Mouse (Mus musculus): ENCODE data around the gene Eif3k. TPM values are rescaled to one million over a fixed set of nuclear protein-coding genes. Genes with fewer than 3 reads are reported as not detected.

Eif3k gene
- polyA plus RNA-seq, 1 experiment from 2014 or later: 438 TPM

DNA sequence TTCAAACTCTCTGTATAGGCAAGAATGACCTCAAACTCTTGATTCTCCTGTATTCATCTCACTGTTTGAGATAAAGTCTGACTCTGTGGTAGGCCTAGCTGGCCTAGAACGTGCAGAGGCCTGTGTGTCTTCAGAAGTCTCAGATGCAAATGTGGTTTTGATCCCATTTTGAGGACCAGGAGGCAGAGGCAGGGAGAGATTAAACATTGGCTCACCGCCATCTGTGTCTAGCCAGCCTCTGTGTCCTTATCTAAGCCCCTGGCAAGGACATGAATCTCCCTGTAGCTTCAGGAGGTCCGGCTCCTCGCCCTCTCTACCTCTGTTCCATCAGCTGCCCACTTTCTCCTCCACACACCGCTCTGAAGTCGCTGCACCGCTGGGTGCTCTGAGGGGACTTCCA, 34.8 kb upstream of the Eif3k start:
- peaks cover 5% of the 10 kb centered on the region; the same call in 1 of the 2 replicates for H3K36me3 ChIP-seq
- H3K4me1 ChIP-seq (replicated peaks): peaks cover 7% of the 10 kb centered on the region
- 80% methylated on average over 7 of the region's 7 CpGs for WGBS
- no peak overlapping the region for H3K9ac ChIP-seq (replicated peaks)
- peaks cover 52% of the 10 kb centered on the region for H3K27me3 ChIP-seq
- no peak overlapping the region for H3K4me2 ChIP-seq
- peaks cover 6% of the 10 kb centered on the region; the same call in 1 of the 2 replicates for H3K9me3 ChIP-seq
- no peak for ATAC-seq (ENCODE audit: insufficient number of reproducible peaks, insufficient read depth, low FRiP score, low TSS enrichment, low read depth)
- no peak overlapping the region for H3K27ac ChIP-seq
- no peak overlapping the region for H3K4me3 ChIP-seq (replicated peaks)

DNA sequence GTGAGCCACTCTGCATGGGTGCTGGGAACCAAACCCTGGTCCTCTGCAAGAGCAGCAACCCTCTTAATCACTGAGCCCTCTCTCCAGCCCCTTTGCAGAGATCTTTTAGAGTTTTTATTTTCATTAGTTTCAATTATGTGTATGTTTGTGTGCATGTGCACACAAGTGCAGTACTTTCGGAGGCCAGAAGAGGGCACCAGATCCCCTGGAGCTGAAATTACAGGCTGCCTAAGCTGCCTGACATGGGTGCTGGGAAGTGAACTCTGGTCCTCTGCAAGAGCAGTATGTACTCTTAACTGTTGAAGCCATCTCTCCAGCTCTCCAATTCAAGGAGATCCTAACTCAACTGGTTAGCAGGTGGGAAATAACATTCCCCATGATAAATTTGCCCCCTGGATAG, 33.3 kb upstream of the Eif3k start:
- H3K4me3 ChIP-seq (replicated peaks): no peak overlapping the region
- no peak for ATAC-seq (ENCODE audit: insufficient number of reproducible peaks, insufficient read depth, low FRiP score, low TSS enrichment, low read depth)
- no peak overlapping the region for H3K9ac ChIP-seq (replicated peaks)
- H3K4me1 ChIP-seq (replicated peaks): peaks cover 7% of the 10 kb centered on the region
- no peak overlapping the region for H3K27ac ChIP-seq
- peaks cover 6% of the 10 kb centered on the region; the same call in 1 of the 2 replicates for H3K9me3 ChIP-seq
- no peak overlapping the region for H3K4me2 ChIP-seq
- peaks cover 5% of the 10 kb centered on the region; the same call in 1 of the 2 replicates for H3K36me3 ChIP-seq
- WGBS: 89% methylated on average over 1 of the region's 1 CpGs
- peaks cover 37% of the 10 kb centered on the region for H3K27me3 ChIP-seq

DNA sequence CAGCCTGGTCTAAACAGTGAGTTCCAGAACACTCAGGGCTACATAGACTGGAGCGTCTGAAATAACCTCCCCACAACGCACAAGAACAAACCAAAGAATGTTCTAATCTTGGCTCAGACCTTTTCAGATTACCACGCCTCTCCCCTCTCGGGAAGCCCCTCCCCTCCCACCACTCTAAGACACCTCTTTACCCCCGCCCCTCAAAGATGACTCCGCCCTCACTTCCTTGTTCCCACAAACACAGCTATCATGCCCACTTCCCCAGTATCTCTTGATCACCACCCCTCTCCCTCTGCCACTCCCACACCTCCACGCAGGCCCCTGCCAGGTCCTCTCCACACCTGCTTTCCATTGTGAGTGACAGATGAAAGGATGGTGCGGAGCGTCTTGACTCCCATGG, 27.1 kb upstream of the Eif3k start:
- no peak overlapping the region for H3K27ac ChIP-seq
- H3K36me3 ChIP-seq: 0 out of 2 replicates have a peak, but pooled peaks cover under 1% of the 10 kb centered on the region
- H3K27me3 ChIP-seq: no peaks in the 10 kb centered on the region
- H3K4me3 ChIP-seq (replicated peaks): no peak overlapping the region
- H3K4me1 ChIP-seq (replicated peaks): no peaks in the 10 kb centered on the region
- no peak overlapping the region for H3K9ac ChIP-seq (replicated peaks)
- 83% methylated on average over 9 of the region's 9 CpGs for WGBS
- no peaks in the 10 kb centered on the region for H3K9me3 ChIP-seq
- ATAC-seq (ENCODE audit: insufficient number of reproducible peaks, insufficient read depth, low FRiP score, low TSS enrichment, low read depth): no peak
- H3K4me2 ChIP-seq: no peak overlapping the region

DNA sequence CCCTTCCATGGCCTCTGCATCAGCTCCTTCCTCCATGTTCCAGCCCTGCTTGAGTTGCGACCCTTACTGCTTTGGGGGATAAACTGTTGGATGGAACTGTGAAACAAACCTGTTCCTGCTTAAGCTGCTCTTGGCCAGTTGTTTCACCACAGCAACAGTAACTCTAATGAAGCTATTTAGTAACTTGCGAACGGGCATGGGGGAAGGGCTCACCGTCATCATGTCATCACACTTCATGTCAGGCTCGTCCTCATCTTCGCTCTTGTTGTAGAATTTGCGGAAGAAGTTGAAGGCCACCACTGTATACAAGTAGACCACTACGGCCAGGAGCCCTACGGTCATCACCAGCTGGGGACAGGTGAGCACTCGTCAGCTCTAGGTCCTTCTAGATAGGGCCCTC, 26.5 kb upstream of the Eif3k start:
- H3K4me2 ChIP-seq: no peak overlapping the region
- no peak overlapping the region for H3K27ac ChIP-seq
- H3K4me1 ChIP-seq (replicated peaks): no peaks in the 10 kb centered on the region
- no peaks in the 10 kb centered on the region for H3K27me3 ChIP-seq
- 0 out of 2 replicates have a peak, but pooled peaks cover 6% of the 10 kb centered on the region for H3K36me3 ChIP-seq
- no peak overlapping the region for H3K9ac ChIP-seq (replicated peaks)
- no peak for ATAC-seq (ENCODE audit: insufficient number of reproducible peaks, insufficient read depth, low FRiP score, low TSS enrichment, low read depth)
- no peak overlapping the region for H3K4me3 ChIP-seq (replicated peaks)
- H3K9me3 ChIP-seq: no peaks in the 10 kb centered on the region
- WGBS: 94% methylated on average over 10 of the region's 10 CpGs

DNA sequence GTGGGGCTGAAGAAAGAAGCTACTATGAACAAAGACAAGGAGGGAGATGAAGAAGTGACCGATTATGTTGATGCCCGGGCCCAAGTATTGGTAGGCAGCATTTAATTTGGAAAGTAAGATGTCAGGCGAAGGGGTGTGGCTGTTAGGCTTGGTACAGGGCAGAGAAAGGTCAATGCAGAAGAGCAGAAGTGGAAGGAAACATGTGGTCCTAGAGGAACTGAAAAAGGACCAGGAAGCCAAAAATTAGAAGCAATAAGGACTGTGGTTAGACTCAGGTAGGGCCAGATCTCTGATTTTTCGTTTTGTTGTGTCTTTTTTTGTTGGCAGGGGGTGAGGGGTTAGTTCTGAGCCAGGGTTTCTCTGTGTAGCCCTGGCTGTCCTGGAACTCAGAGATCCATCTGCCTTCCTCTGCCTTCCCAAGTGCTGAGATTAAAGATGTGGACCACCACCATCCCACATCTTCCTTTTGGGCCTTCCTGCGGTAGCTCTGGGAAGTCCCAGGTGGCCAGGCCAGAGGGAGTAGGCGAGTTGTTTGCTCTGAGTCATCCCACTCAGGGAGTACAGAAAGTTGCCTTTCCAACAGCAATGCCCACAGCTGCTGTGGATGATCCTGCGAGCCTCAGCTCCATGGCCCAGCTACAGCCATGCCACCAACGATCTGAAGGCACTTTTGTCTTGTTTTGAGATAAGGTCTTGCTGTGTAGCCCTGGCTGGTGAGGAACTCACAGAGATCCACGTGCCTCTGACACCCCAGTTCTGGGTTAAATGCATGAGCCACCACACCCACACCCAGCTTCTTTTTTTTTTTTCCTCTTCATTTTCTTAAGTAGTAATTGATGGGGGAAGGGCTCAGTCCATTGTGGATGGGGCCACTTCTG, 25.8 kb upstream of the Eif3k start:
- Histone ChIP-seq H3K4me1 (replicated peaks) (no peaks in the 10 kb centered on the region), H3K4me2 (no peak overlapping the region), H3K9me3 (no peaks in the 10 kb centered on the region), H3K4me3 (replicated peaks) (no peak overlapping the region), H3K27ac (no peak overlapping the region), H3K27me3 (no peaks in the 10 kb centered on the region), H3K9ac (replicated peaks) (no peak overlapping the region), H3K36me3 (0 out of 2 replicates have a peak, but pooled peaks cover 6% of the 10 kb centered on the region)
- 80% methylated on average over 9 of the region's 9 CpGs for WGBS
- no peak for ATAC-seq (ENCODE audit: insufficient number of reproducible peaks, insufficient read depth, low FRiP score, low TSS enrichment, low read depth)

DNA sequence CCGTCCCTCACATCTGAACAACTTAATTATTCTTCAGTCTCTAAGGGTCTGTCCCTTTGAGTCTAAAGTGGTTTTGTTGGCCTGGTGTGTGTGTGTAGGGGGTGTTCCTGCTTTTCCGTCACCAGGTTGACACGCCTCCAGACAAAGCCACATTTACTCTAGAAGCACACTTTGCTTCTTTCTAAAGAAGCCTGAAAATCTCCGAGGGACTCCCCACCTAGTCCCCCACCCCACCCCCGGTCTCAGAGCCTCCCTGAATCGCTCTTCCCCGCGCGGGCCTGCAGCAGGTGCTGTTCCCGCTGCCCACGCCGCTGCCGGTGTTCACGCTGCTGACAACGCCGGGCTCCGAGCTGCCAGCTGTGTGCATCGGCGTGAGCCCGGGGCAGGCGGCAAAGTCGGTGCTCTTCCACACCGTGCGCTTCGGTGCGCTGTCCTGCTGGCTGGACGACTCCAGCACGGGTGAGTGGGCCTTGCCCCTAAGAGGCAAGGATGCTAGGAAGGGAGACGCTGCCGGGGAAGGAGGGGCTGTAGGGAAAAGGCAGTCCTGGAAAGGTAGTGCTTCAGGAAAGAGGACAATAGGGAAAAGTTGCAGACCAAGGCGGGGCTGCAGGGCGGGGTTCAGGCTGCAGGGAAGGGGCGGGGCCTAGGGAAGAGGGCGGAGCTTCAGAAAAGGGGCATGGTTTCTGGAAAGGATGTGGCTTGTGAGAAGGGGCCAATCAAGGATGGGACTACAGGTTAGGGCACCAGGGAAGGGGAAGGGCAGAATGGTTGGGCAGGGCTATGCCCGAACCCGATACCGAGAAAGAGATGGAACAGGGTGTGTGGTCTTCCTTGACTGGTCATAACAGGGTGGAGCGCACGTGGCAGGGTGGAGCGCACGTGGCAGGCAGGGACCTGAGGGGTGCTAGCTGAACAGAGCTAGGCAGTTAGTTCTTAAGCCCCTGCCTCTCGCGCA, 19.3 kb upstream of the Eif3k start:
- H3K4me1 ChIP-seq (replicated peaks): no peaks in the 10 kb centered on the region
- 6% methylated on average over 43 of the region's 43 CpGs for WGBS
- H3K36me3 ChIP-seq: 0 out of 2 replicates have a peak, but pooled peaks cover 6% of the 10 kb centered on the region
- peak overlapping the region; percentile 56 for H3K4me3 ChIP-seq (replicated peaks)
- no peaks in the 10 kb centered on the region for H3K27me3 ChIP-seq
- H3K27ac ChIP-seq: peak overlapping the region; percentile 87
- peak overlapping the region; percentile 83 for H3K9ac ChIP-seq (replicated peaks)
- peaks cover 5% of the 10 kb centered on the region; the same call in 1 of the 2 replicates for H3K9me3 ChIP-seq
- peak overlapping the region; percentile 88 for H3K4me2 ChIP-seq
- ATAC-seq (ENCODE audit: insufficient number of reproducible peaks, insufficient read depth, low FRiP score, low TSS enrichment, low read depth): peak; percentile 69

DNA sequence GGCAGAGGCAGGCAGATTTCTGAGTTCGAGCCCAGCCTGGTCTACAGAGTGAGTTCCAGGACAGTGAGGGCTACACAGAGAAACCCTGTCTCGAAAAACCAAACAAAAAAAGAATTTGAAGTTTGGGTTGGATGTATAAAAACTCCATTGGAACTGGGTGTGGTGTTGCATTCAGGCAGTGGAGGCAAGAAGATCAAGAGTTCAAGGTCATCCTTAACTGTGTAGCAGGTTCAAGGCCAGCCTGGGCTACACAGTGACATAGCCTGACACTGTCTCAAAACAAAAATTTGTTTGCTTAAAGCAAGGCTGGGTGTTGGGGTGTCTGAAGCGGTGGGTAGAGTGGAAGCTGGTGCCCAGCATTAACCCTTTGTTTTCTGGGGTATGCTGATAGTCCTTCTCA, 11.7 kb upstream of the Eif3k start:
- no peaks in the 10 kb centered on the region for H3K4me1 ChIP-seq (replicated peaks)

DNA sequence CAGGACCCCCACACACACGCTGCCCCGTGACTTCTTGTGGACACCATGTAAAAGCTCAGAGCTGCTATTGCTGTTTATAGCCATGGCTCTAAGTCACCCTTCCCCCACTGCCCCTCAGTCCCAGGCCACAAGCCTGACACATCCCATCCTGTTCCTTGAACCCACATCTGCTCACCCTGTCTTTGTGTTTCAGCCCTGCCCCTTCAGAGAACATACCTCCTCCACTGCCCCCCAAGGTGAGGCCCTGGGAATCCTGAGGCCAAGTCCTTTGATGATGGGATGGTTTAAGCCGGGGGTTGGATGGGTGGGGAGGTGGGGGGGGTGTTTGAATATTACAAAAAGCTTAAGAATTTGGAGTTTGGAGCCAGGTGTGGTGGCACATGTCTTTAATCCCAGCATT, 11.3 kb upstream of the Eif3k start:
- H3K27ac ChIP-seq: no peak overlapping the region
- WGBS: 80% methylated on average over 3 of the region's 3 CpGs
- ATAC-seq (ENCODE audit: insufficient number of reproducible peaks, insufficient read depth, low FRiP score, low TSS enrichment, low read depth): no peak

More for the DNA sequence above, 11.7 kb upstream of the Eif3k start:
- WGBS: 80% methylated on average over 3 of the region's 3 CpGs
- Histone ChIP-seq H3K9ac (replicated peaks) (no peak overlapping the region), H3K27me3 (no peaks in the 10 kb centered on the region), H3K9me3 (peaks cover 6% of the 10 kb centered on the region; the same call in 1 of the 2 replicates), H3K4me2 (no peak overlapping the region), H3K27ac (no peak overlapping the region), H3K36me3 (no peaks in the 10 kb centered on the region), H3K4me3 (replicated peaks) (no peak overlapping the region)
- ATAC-seq (ENCODE audit: insufficient number of reproducible peaks, insufficient read depth, low FRiP score, low TSS enrichment, low read depth): no peak

DNA sequence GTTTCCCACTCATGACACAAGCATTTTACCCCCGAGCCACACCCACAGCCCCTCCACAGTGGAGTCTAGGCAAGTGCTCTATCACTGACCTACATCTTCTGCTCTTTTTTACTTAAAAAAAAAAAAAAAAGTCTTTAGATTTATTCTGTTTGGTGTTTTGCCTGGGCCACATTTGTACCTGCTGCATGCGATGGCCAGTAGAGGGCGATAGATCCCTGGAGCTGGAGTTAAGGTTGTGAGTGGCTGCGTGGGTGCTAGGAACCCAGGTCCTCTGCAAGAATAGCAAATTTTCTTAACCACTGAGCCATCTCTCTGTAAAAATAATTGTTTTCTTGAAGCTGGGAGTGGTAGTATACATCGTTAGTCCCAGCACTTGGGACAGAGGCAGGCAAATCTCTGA, 10.0 kb upstream of the Eif3k start:
- WGBS: 69% methylated on average over 5 of the region's 5 CpGs
- no peaks in the 10 kb centered on the region for H3K4me1 ChIP-seq (replicated peaks)
- H3K9ac ChIP-seq (replicated peaks): no peak overlapping the region
- no peaks in the 10 kb centered on the region for H3K27me3 ChIP-seq
- no peak overlapping the region for H3K4me2 ChIP-seq
- ATAC-seq (ENCODE audit: insufficient number of reproducible peaks, insufficient read depth, low FRiP score, low TSS enrichment, low read depth): no peak
- H3K27ac ChIP-seq: no peak overlapping the region
- no peaks in the 10 kb centered on the region for H3K36me3 ChIP-seq
- H3K4me3 ChIP-seq (replicated peaks): no peak overlapping the region
- H3K9me3 ChIP-seq: peaks cover 6% of the 10 kb centered on the region; the same call in 1 of the 2 replicates

More for the DNA sequence above, 11.3 kb upstream of the Eif3k start:
- H3K27me3 ChIP-seq: no peaks in the 10 kb centered on the region
- no peak overlapping the region for H3K4me3 ChIP-seq (replicated peaks)
- H3K4me1 ChIP-seq (replicated peaks): no peaks in the 10 kb centered on the region
- H3K9me3 ChIP-seq: peaks cover 6% of the 10 kb centered on the region; the same call in 1 of the 2 replicates
- no peak overlapping the region for H3K4me2 ChIP-seq
- no peak overlapping the region for H3K9ac ChIP-seq (replicated peaks)
- no peaks in the 10 kb centered on the region for H3K36me3 ChIP-seq

DNA sequence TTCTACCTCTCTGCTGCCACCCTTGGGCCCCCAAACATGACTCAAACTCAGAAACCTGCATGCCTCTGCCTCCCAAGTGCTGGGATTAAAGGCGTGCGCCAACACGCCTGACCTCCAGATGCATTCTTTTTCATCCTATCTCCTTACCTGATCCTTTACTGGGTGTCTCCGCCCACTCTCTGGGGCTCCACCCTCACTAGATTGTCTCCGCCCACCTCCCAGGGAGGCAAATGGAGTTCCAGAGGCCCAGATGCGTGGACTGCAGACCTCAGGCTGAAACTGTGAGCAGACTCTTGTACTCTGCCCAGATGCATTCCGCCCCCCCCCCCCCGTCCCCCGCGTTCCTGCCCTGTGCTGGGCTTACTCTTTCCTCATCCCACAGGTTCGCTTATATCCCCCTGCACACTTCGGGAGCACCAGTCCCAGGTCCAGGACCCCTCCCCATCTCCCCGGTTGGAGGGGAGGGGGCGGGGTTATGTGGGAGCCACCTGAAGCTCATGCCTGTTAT, 9.2 kb upstream of the Eif3k start:
- Histone ChIP-seq H3K9ac (replicated peaks) (no peak overlapping the region), H3K36me3 (no peaks in the 10 kb centered on the region), H3K27ac (no peak overlapping the region), H3K4me2 (no peak overlapping the region), H3K27me3 (no peaks in the 10 kb centered on the region), H3K9me3 (peaks cover 6% of the 10 kb centered on the region; the same call in 1 of the 2 replicates), H3K4me3 (replicated peaks) (no peak overlapping the region), H3K4me1 (replicated peaks) (no peaks in the 10 kb centered on the region)
- no peak for ATAC-seq (ENCODE audit: insufficient number of reproducible peaks, insufficient read depth, low FRiP score, low TSS enrichment, low read depth)
- WGBS: 53% methylated on average over 14 of the region's 14 CpGs

DNA sequence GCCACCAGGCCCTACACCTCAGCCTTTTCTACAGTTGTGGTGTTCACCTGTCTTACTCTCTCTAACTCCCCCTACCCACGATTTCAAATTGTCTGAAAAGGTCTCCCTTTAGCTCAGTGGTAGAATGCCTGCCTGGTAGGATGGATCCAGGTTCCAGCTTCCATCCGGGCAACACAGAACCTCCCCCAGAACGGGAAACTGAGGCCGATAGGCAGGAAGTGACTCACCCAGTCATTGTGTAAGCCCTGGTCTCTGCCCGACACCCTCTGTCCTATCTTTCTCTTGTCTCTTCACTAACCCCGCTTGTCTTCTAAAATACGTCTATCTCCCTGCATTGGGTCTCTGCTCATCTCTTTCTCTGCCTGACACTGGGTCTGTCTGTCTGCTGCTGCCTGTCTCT, 3.5 kb upstream of the Eif3k start:
- H3K27ac ChIP-seq: no peak overlapping the region
- H3K4me1 ChIP-seq (replicated peaks): peaks cover 21% of the 10 kb centered on the region
- ATAC-seq (ENCODE audit: insufficient number of reproducible peaks, insufficient read depth, low FRiP score, low TSS enrichment, low read depth): no peak
- no peak overlapping the region for H3K9ac ChIP-seq (replicated peaks)
- no peaks in the 10 kb centered on the region for H3K9me3 ChIP-seq
- H3K4me2 ChIP-seq: no peak overlapping the region
- H3K36me3 ChIP-seq: 0 out of 2 replicates have a peak, but pooled peaks cover 2% of the 10 kb centered on the region
- WGBS: 91% methylated on average over 7 of the region's 7 CpGs
- H3K27me3 ChIP-seq: no peaks in the 10 kb centered on the region
- H3K4me3 ChIP-seq (replicated peaks): no peak overlapping the region
